Mouse (Mus musculus) left cerebral cortex, adult 2 months (tissue): ENCODE data around the gene Pdhb. TPM values are rescaled to one million over a fixed set of nuclear protein-coding genes. Genes with fewer than 3 reads are reported as not detected.

Experiments used
- DNase-seq, 2 experiments: peaks; one replicate each; pipeline ENCODE4 v3.0.0; 2021 to 2022; ENCODE audit warnings: low spot score in 2 of 2, mixed read lengths in 1 of 2; ENCODE audit errors: extremely low spot score in 1 of 2
- H3K27ac ChIP-seq: fragments of 200-600 bp; 2 replicates; pipeline ENCODE4 v1.8.1; 2022
- H3K4me3 ChIP-seq: fragments of 200-600 bp; 2 replicates; pipeline ENCODE4 v1.8.1; 2022
- CTCF ChIP-seq: fragments of 200-600 bp; IDR thresholded peaks from 2 replicates; pipeline ENCODE4 v1.8.1; 2022; ENCODE audit warnings: antibody characterized with exemption, mild to moderate bottlenecking, moderate library complexity
- intact Hi-C: fragments of 180-260 bp; cut with DNase I; formaldehyde crosslinking; loops from one replicate; pipeline ENCODE4 v1.15.1; 2025
- total RNA-seq, 2 experiments: library from RNA; stranded (reverse); gene quantifications; 2 replicates each; pipeline ENCODE4 v1.2.3; 2021

The Pdhb gene
- total RNA-seq, 2 experiments from 2014 or later: 159 to 168 TPM

DNA sequence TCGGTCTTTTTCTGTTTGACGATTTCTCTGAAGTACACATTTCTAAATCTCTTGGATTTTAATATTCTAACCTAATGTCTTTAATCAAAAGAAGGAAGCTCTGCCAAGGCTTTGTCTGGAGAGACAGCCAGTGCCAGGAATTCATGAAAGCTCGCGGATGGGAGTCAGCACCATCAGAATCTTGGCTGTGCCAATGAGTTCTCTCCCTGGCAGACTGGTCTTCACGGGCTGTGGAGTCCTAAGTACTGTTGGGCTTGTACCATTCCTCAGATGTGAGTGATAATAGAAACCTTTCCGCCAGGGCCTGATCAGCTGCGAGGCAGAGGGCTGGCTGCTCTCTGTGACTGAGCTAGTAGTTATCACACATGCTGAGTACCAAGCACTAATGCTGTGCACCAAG, 49.7 kb downstream of the Pdhb start:
- intact Hi-C loops: no loop called here
- Histone ChIP-seq H3K27ac (no peak overlapping the region), H3K4me3 (no peak overlapping the region)
- DNase-seq: no peak
- TF ChIP-seq CTCF: no peak

DNA sequence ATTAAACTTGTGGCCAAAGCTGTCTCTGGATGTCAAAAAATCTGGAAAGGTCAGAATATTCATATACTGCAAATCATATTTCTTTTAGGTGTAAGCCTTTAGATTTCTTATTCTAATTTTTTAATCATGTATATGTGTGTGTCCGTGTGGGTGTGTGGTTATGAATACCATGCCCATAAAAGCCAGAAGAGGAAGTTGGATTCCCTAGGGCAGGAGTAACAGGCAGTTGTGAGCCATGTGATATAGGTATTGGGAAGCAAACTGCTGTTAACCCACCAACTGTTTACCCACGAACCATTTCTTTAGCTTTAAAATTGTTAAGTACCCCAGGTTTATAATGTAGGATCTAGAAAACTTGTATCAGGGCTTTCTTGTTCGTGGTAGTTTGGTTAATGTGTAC, 52.9 kb downstream of the Pdhb start:
- no peak for TF ChIP-seq CTCF
- Histone ChIP-seq H3K4me3 (no peak overlapping the region), H3K27ac (no peak overlapping the region)
- DNase-seq: no peak
- intact Hi-C loops: no loop called here

DNA sequence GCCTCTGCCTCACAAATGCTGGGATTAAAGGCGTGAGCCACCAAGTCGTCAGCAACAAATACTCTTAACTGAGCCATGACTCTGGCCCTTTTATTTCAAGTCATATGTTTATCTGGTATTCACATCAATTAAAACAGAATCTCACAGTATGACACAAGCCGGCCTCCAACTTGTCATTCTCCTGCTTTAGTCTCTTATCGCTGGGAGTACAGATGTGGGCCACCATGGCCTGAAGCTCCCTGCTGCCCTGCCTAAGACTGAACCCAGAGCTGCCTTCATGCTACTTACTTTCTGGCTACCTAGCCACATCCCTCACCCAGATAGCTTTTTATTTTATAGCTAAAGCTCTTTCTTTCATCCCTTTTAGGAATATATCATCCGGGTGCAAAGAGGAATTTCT, 53.4 kb downstream of the Pdhb start:
- no peak for TF ChIP-seq CTCF
- intact Hi-C loops: no loop called here
- DNase-seq: no peak
- no peak overlapping the region for H3K27ac ChIP-seq
- H3K4me3 ChIP-seq: no peak overlapping the region

DNA sequence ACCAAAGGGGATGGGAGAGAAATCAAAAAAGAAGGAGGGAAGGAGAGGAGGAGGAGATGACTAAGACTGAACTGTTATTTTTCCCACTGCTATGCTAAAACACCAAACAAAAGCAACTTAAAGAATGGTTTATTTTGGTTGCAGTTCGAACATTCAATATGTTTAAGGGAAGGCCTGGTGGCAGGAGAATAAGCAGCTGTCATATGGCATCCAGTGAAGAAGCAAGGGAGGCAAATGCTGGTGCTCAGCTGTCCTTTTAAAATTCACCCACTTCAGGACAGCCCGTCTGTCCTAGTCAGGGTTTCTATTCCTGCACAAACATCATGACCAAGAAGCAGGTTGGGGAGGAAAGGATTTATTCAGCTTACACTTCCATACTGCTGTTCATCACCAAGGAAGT, 55.5 kb downstream of the Pdhb start:
- no peak for DNase-seq
- no peak for TF ChIP-seq CTCF
- H3K27ac ChIP-seq: no peak overlapping the region
- H3K4me3 ChIP-seq: no peak overlapping the region
- intact Hi-C loops: no loop called here

Other genes with a start within 250 kb of the Pdhb start
- not detected for gene Gm45521, start 215.7 kb downstream of the Pdhb start, total RNA-seq
- under 1 TPM in 1 of 2 experiments, not detected in 1; 0.07 TPM for gene Dnase1l3, start 178.5 kb downstream of the Pdhb start, total RNA-seq
- 10 to 100 TPM; 69.2 to 78.7 TPM for gene Abhd6, start 170.1 kb downstream of the Pdhb start, total RNA-seq
- 10 to 100 TPM; 32.7 to 40.2 TPM for gene Rpp14, start 92.7 kb downstream of the Pdhb start, total RNA-seq
- 10 to 100 TPM; 34.5 to 36.6 TPM for gene Pxk, start 74.8 kb downstream of the Pdhb start, total RNA-seq
- gene Kctd6, start 41.1 kb upstream of the Pdhb start, total RNA-seq: 10 to 100 TPM; 41.5 to 42.1 TPM
- gene Acox2, start 86.3 kb upstream of the Pdhb start, total RNA-seq: under 1 TPM in 1 of 2 experiments, not detected in 1; 0.36 TPM
- gene Fam107a, start 145.0 kb upstream of the Pdhb start, total RNA-seq: 100 to 1,000 TPM; 321 to 343 TPM
- gene Oit1, start 205.7 kb upstream of the Pdhb start, total RNA-seq: not detected